Mouse (Mus musculus) cerebellum, postnatal 25 days (tissue): ENCODE measurements around the gene Eif2ak4.
A peak's percentile ranks its signal among the peaks of the same experiment; 100 is the strongest.

Experiments used
- DNase-seq, 2 experiments: peaks; one replicate each; pipeline ENCODE4 v3.0.0; 2021; ENCODE audit warnings: mixed read lengths in 2 of 2

The Eif2ak4 gene

GRCm38 (mm10) chr2:118388341-118389335, at the start of gene Eif2ak4:
Gene Eif2ak4 (plus strand): TSS chr2:118388618.
- DNase-seq = peak; percentile 98 to 100

DNA sequence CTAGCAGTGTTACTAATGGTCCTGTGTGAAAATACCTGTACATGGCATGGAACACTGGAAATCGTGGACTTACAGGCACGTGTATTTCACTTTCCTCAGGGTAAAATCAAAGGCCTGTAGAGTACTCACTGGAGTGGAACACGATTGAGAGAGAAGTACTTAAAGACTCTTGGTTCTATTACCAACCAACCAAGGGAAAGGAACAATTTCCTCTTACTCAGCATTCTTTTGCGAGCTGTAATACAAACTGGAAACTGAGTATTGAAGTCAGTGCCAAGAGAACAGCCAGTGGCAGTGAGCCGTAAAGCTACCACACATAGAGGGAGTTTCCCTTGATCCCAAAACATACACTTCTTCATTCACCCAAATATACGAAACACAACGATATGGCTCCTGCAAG, 47.1 kb upstream of the Eif2ak4 start:
- no peak for DNase-seq

GRCm38 (mm10) chr2:118343897-118344296, 44.5 kb upstream of the Eif2ak4 start:
- no peak for DNase-seq

- no peak for DNase-seq
These were observed 42.9 kb upstream of the Eif2ak4 start for GRCm38 (mm10) chr2:118345535-118345934.

DNA sequence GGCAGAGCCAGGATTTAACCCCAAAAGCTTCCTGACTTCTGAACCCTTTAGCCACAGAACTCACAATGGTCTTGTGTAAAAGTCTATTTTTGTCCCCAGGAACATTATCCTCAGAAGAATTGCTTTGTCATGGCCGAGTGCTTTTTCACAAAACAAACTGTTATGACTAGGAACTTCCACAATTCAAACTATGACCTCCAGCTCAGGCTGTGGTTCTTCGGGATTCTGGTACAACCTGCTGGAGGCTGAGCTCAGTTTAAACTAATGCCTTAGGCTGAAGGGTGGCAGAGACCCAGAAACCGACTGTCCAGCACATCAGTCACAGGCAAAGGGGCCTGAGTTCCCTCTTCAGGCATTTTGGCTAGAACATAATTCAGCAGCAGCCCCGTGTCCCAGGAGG, 34.9 kb upstream of the Eif2ak4 start:
- no peak for DNase-seq

DNA sequence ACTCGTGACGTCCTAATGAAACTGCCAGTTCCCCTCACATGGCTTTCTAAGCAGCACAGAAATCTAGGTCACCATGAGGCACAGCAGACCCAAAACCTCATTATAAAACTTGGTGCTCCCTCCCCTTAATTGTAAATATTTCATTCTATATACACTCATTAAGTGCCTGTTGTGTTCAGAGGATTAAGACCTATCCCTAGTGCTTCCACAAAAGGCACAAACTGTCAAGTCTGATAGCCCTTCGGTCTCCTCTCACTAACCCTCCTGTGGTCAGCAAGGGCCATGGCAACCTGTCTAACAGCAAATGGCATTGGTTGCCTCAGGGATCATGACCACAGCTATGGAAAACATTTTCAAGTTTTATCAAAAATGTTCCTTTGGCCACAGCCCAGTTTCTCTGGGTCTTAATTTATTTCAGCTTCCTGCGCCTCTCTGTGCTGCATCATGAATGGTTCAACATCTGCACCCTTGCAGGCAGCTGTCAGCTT, 34.5 kb upstream of the Eif2ak4 start:
- no peak for DNase-seq

DNA sequence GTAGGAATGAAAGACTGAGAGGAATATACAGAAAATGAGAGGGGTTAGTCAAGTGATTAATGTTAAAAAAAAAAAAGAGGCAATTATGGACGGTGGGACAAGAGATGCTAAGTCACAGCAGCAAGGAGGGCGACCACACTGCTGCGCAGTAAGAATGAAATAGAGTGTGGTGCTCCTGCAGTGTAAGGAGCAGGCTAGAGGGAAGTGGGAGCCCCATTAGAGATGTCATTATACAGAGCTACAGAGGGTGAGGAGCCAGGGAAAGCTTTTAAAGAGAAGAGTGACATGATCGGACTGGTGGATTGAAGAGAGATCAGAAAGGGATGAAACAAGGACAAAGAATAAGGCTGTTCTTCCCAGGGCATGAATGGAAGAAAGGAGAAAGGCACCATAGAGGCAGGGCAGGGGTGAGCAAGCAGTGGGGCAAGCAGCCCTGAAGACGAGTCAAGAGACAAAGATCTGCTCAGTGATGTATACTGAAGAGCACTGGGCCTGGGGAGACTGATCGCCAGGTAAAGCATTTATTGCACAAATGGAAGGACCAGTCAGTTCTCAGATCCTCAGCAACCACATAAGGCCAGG, 33.2 kb upstream of the Eif2ak4 start:
- no peak for DNase-seq

GRCm38 (mm10) chr2:118371841-118372240, 16.6 kb upstream of the Eif2ak4 start:
- no peak for DNase-seq

DNA sequence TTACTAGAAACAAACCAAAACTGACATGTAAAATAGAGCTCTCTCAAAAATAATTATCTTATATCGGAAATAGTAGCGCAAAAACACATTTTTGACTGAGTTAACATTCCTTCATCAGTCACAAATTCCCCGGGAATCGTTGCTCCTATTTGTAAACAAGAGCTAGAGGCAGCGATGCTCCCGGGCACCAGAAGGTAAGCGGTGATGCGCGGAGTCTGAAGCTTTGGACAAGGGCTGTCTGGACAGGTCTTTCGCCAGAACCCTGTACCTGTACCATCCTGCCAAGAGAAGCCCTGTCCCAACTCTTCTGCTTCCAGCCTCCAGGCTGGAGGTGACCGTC, 15.9 kb upstream of the Eif2ak4 start:
- DNase-seq = no peak

- peak; percentile 71 to 72 for DNase-seq
These were observed 15.4 kb upstream of the Eif2ak4 start, which contains the start of gene Gpr176 for GRCm38 (mm10) chr2:118372901-118373571. Gene Gpr176 (minus strand): TSS chr2:118373419.

GRCm38 (mm10) chr2:118373572-118374279, 14.7 kb upstream of the Eif2ak4 start:
- DNase-seq = peak; percentile 87 to 92

DNA sequence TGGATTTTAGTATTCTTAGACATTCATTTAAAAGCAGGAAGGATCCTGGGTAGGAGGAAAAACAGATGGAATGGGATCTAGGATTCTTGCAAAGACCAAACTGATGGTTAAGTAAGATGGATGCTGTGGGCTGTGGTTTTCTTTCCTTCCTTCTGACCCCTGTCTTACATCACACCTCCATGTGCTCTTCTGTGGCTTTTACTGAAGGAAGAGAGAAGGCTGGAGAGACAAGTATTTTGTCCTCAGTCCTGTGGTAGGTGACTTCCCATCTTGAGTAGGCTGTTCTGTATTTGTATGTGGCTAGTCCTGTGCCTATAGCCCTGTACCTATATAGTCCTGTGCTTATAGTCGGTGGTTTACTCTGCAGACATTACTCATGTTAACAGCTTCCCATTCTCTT, 12.9 kb upstream of the Eif2ak4 start:
- DNase-seq = no peak

DNA sequence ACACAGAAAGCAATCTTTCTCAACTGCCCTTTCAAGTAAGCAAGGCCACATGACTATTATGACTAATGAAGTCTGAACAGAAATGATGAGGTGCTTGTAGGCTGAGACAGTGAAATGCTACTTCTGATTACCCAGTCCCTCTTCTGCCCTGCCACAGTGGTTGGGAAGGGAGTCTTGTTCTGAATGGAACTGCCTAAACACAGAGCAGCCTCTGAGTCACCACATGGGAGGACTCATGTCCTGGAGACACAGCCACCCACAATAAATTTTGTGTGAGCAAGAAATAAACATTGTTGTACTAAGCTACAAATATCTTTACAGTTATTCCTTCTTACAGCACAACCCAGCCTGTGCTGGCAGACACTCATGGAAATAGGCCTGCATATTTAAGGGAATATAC, 12.5 kb upstream of the Eif2ak4 start:
- DNase-seq = no peak

DNA sequence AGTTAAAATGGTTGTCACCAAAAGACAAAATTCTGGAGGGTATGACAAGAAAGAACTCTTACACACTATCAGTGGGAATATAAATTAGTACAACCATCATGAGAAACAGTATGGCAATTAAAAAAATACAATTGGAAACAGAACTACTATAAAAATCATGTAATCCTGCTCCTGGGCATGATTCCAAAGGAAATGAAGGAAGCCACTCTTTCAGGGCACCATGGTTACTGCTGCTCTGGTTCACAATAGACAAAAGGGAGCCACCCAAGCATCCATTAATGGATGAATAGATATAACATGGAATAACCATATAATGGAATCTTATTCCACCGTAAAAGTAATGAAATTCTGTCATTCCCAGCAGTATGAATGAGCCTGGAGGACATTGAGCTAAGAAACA, 8.7 kb upstream of the Eif2ak4 start:
- no peak for DNase-seq

DNA sequence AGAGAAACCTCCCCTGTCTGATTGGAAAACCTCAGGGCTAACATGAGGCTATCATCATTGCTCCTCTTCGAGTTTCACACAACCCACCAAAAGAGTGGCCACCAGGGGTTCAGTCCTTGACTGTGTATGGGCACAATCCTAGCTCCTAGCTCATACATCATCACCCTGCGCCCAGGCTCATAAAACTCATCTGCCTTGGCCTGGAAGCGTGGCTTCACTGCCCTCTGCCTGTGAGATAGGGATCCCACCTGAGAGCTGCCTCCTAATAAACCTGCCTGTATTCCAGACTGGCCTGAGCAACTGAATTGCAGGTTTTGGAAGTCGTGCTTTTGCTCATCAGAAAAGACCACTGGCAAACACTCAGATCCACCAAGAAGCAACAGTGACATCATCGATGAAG, 5.0 kb upstream of the Eif2ak4 start:
- no peak for DNase-seq

- DNase-seq = no peak
These were observed 1.2 kb downstream of the Eif2ak4 start for GRCm38 (mm10) chr2:118389569-118389968.

GRCm38 (mm10) chr2:118390072-118390471, 1.7 kb downstream of the Eif2ak4 start:
- no peak for DNase-seq

DNA sequence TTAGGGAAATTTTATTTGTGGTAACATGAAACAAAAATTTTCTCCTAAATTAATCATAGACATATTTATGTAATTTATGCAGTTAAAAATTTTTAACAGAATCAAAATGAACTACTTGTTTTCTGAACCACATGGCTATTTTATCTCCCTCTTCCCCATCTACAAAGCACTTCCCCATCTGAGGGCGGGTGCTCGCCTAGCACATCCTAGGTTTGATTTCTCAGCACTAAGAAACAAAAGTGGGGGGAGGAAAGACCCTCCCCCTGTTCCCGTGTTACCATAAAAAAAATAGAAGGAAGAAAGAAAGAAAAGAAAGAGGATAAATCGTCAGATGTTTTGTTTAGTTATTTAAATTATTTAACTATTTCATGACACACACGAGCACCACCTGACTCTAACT, 2.8 kb downstream of the Eif2ak4 start:
- no peak for DNase-seq

DNA sequence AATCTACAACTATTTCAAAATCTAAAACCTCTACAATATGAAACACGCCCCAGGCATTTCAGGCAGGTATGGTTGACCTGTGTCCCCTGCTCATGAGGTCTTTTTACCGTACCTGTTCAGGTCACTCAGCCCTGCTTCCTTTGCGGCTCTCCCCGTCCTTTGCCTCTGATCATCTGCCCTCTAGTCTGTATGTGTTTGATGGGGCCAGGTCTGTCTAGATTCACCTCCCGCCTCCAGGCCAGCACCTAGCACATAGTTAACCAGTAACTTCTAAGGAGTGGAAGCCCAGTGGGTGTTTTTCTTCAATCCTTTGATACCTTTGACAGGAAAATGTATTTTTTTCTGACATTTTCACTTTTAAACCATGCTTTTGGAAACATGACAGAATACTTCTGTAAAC, 11.3 kb downstream of the Eif2ak4 start:
- no peak for DNase-seq

- DNase-seq = no peak
These were observed 13.7 kb downstream of the Eif2ak4 start for GRCm38 (mm10) chr2:118401834-118402727.

- peak in 1 of 2 experiments; percentile 13 for DNase-seq
These were observed 15.9 kb downstream of the Eif2ak4 start for GRCm38 (mm10) chr2:118404336-118404735.

GRCm38 (mm10) chr2:118405568-118405967, 17.1 kb downstream of the Eif2ak4 start:
- no peak for DNase-seq
